Mouse (Mus musculus) midbrain, postnatal 0 days (tissue): ENCODE results near the gene Tgm3. TPM values are rescaled to one million over a fixed set of nuclear protein-coding genes. Genes with fewer than 3 reads are reported as not detected.

ENCODE experiments used
- ATAC-seq: fragments of 200-750 bp; cut with Nextera tagmentation; 2 replicates; pipeline ENCODE4 v1.8.0; 2017; ENCODE audit warnings: moderate number of reproducible peaks, mild to moderate bottlenecking, moderate TSS enrichment, moderate library complexity; ENCODE audit not compliant: low FRiP score
- DNase-seq: peaks from one replicate; pipeline ENCODE4 v3.0.0-alpha.2; 2015; ENCODE audit warnings: low spot score
- H3K27ac ChIP-seq: fragments of 300-500 bp; sonication (generic); 2 replicates; pipeline ENCODE4 v1.5.1; 2014; ENCODE audit warnings: low read depth, mild to moderate bottlenecking, low read length, mixed read lengths
- H3K27me3 ChIP-seq: fragments of 300-500 bp; sonication (generic); 2 replicates; pipeline ENCODE4 v1.6.1; 2014; ENCODE audit warnings: low read length, control low read depth, mixed read lengths; ENCODE audit not compliant: insufficient read depth
- H3K36me3 ChIP-seq: fragments of 300-500 bp; sonication (generic); 2 replicates; pipeline ENCODE4 v1.6.1; 2014; ENCODE audit warnings: low read length, control low read depth, mixed read lengths; ENCODE audit not compliant: insufficient read depth
- H3K4me1 ChIP-seq: fragments of 300-500 bp; sonication (generic); 2 replicates; pipeline ENCODE4 v1.6.1; 2014; ENCODE audit warnings: mild to moderate bottlenecking, control low read depth, antibody characterized with exemption, low read length, mixed read lengths; ENCODE audit not compliant: insufficient read depth
- H3K4me2 ChIP-seq: fragments of 300-500 bp; sonication (generic); 2 replicates; pipeline ENCODE4 v1.6.1; 2014; ENCODE audit warnings: low read depth, mild to moderate bottlenecking, low read length, mixed read lengths; ENCODE audit not compliant: poor library complexity, severe bottlenecking
- H3K4me3 ChIP-seq: fragments of 300-500 bp; sonication (generic); 2 replicates; pipeline ENCODE4 v1.5.1; 2014; ENCODE audit warnings: low read depth, mild to moderate bottlenecking, low read length, moderate library complexity
- H3K9ac ChIP-seq: fragments of 300-500 bp; sonication (generic); replicated peaks from 2 replicates; pipeline ENCODE4 v1.6.1; 2014; ENCODE audit warnings: mild to moderate bottlenecking, low read length, moderate library complexity, mixed read lengths; ENCODE audit not compliant: poor library complexity, severe bottlenecking
- H3K9me3 ChIP-seq: fragments of 300-500 bp; sonication (generic); 2 replicates; pipeline ENCODE4 v1.6.1; 2016; ENCODE audit warnings: low read length, control low read depth
- CTCF ChIP-seq: IDR thresholded peaks from 2 replicates; pipeline ENCODE4 v1.5.1; 2016; ENCODE audit warnings: antibody characterized with exemption, mild to moderate bottlenecking
- WGBS: fragments of 180-500 bp; shearing (Covaris S2); extraction: QIAGEN DNeasy Blood & Tissue Kit; methylation state at CpG from one replicate; pipeline ENCODE4 v1.1.7; 2014; 5-methylcytosine and 5-hydroxymethylcytosine counted together
- polyA plus RNA-seq: library from polyadenylated mRNA; unstranded; fragments of >200 nt; fragmentation: Nextera tagmentation; extraction: Ambion mirVana; gene quantifications from 2 replicates; pipeline ENCODE4 v1.2.1, GENCODE M21; 2015
- total RNA-seq: library from RNA; depleted of rRNA; stranded (reverse); fragments of >200 nt; gene quantifications from 2 replicates; pipeline ENCODE4 v1.2.3, GENCODE M21; 2014

Tgm3 gene
- total and polyA plus RNA-seq, 2 experiments from 2014 or later: 0.06 to 0.11 TPM

GRCm38 (mm10) chr2:130018084-130018483, 5.9 kb downstream of the Tgm3 start:
- no peak for TF ChIP-seq CTCF
- H3K27me3 ChIP-seq: no peaks in the 10 kb centered on the region
- no peak for ATAC-seq
- H3K36me3 ChIP-seq: no peaks in the 10 kb centered on the region
- no peak overlapping the region for H3K4me2 ChIP-seq
- no peak for DNase-seq
- no peak overlapping the region for H3K4me3 ChIP-seq
- peak overlapping the region; percentile 43; the same call in 1 of the 2 replicates for H3K27ac ChIP-seq
- H3K9ac ChIP-seq: no peak overlapping the region
- no peaks in the 10 kb centered on the region; the same call in 1 of the 2 replicates for H3K4me1 ChIP-seq
- H3K9me3 ChIP-seq: no peaks in the 10 kb centered on the region
- WGBS: 83% methylated on average over 2 of the region's 2 CpGs

DNA sequence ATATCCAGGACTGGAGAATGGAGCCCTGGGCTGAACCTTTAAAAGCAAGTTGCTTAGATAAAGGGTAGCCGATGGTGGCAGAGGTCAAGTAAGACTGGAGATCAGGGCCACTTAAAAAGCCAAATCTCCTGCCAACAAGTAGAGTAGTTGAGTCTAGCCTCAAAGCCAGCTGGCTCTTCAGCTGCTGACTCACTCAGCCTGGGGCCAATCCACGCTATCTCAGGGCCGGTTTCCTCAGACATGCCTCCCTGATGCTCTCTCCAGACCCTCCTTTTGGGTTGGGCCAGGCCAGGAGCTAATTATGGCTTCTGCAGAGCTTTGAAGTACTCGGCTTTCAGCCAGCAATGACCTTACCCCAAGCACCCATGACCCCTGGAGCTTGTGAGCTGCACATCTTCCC, 15.7 kb downstream of the Tgm3 start:
- Histone ChIP-seq H3K4me1 (no peaks in the 10 kb centered on the region), H3K9ac (no peak overlapping the region), H3K36me3 (no peaks in the 10 kb centered on the region), H3K27ac (no peak overlapping the region), H3K9me3 (no peaks in the 10 kb centered on the region), H3K27me3 (no peaks in the 10 kb centered on the region), H3K4me2 (no peak overlapping the region), H3K4me3 (no peak overlapping the region)
- DNase-seq: no peak
- no peak for TF ChIP-seq CTCF
- ATAC-seq: no peak
- 79% methylated on average over 4 of the region's 4 CpGs for WGBS

- DNase-seq: no peak
- H3K9me3 ChIP-seq: no peaks in the 10 kb centered on the region
- TF ChIP-seq CTCF: no peak
- H3K36me3 ChIP-seq: no peaks in the 10 kb centered on the region
- H3K4me1 ChIP-seq: no peaks in the 10 kb centered on the region
- WGBS: 92% methylated on average over 11 of the region's 11 CpGs
- no peak overlapping the region for H3K9ac ChIP-seq
- no peaks in the 10 kb centered on the region for H3K27me3 ChIP-seq
- ATAC-seq: no peak
- H3K4me3 ChIP-seq: no peak overlapping the region
- no peak overlapping the region for H3K27ac ChIP-seq
- no peak overlapping the region for H3K4me2 ChIP-seq
These were observed 17.7 kb downstream of the Tgm3 start for GRCm38 (mm10) chr2:130029826-130030225.

DNA sequence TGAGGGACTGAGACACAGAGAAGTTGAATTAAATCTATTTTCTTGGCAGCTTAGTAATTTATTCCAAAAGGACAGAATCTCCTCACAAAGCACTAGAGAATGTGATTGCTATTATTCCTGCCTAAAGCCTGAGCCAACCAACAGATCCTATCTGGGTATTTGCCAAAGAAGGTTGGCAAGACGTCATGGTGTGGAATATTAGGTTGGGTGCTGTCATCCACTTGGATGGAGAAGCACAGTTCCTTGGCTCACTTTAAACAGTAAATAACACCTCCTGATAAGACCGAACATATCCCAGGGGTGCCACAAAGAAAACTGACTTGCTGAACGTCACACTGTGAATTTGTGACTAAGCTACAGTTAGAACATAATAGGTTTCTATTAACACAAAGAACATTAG, 20.5 kb downstream of the Tgm3 start:
- no peaks in the 10 kb centered on the region for H3K9me3 ChIP-seq
- no peak overlapping the region for H3K27ac ChIP-seq
- no peaks in the 10 kb centered on the region for H3K36me3 ChIP-seq
- no peak overlapping the region for H3K9ac ChIP-seq
- no peaks in the 10 kb centered on the region for H3K4me1 ChIP-seq
- WGBS: 45% methylated on average over 3 of the region's 3 CpGs
- no peak for ATAC-seq
- H3K4me3 ChIP-seq: no peak overlapping the region
- DNase-seq: no peak
- no peak overlapping the region for H3K4me2 ChIP-seq
- no peak for TF ChIP-seq CTCF
- H3K27me3 ChIP-seq: no peaks in the 10 kb centered on the region

- ATAC-seq (no peak), DNase-seq (peak; percentile 28)
- no peak for TF ChIP-seq CTCF
- Histone ChIP-seq H3K36me3 (no peaks in the 10 kb centered on the region), H3K4me2 (no peak overlapping the region), H3K27ac (no peak overlapping the region), H3K4me1 (no peaks in the 10 kb centered on the region), H3K4me3 (no peak overlapping the region), H3K9ac (no peak overlapping the region), H3K27me3 (no peaks in the 10 kb centered on the region), H3K9me3 (no peaks in the 10 kb centered on the region)
- 44% methylated on average over 8 of the region's 8 CpGs for WGBS
These were observed 24.7 kb downstream of the Tgm3 start for GRCm38 (mm10) chr2:130036846-130037245.

DNA sequence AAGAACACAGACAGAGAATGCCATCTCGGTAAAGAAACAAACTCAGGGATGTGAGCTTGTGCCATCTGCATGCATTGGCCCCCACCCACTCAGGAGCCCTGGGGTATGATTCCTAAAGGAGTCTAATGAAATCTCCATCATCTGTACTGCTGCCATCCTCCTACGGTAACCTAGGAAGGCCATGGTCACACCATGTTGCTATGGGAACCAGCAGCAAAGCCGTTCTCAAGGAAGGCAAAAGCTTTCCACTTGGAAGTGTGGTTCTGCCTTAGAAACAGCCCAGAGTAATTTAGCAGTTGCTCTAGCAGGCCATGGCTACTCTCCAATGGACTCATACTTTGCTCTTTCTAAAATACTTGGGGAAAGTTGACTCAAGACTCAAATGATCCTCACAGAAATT, 26.8 kb downstream of the Tgm3 start:
- Histone ChIP-seq H3K9me3 (no peaks in the 10 kb centered on the region), H3K36me3 (no peaks in the 10 kb centered on the region), H3K27me3 (no peaks in the 10 kb centered on the region), H3K4me3 (no peak overlapping the region), H3K4me2 (no peak overlapping the region), H3K9ac (no peak overlapping the region), H3K4me1 (no peaks in the 10 kb centered on the region), H3K27ac (no peak overlapping the region; the same call in 1 of the 2 replicates)
- 0 out of 2 replicates have a peak, but pooled peaks have one; percentile 10 for ATAC-seq
- TF ChIP-seq CTCF: no peak
- peak; percentile 58 for DNase-seq
- 39% methylated on average over 3 of the region's 3 CpGs for WGBS
